8 mouse cellular contexts compared by ENCODE assay signal in genomic region chr10:34282420-34283238, GRCm38 (mm10). TPM values are rescaled to one million over a fixed set of nuclear protein-coding genes. Genes with fewer than 3 reads are reported as not detected.
DNase-seq lines count a peak whose midpoint lies in the region; ATAC-seq lines count a peak whose summit lies in the region.

No protein-coding gene starts in this region.

- peak overlapping the region; percentile 83 for H3K4me2 ChIP-seq in stomach, embryonic 14.5 days (replicated peaks; ENCODE audit: low read depth, low read length)

- ATAC-seq in megakaryocyte-erythroid progenitor cell, adult 5-6 weeks (replicated peaks; ENCODE audit: low FRiP score, low TSS enrichment, poor library complexity, severe bottlenecking): peak; percentile 40
- no peak; the same call in 1 of the 2 replicates for ATAC-seq in stomach, embryonic 14.5 days (ENCODE audit: insufficient number of reproducible peaks, insufficient read depth, low FRiP score, low read depth)

- H3K9ac ChIP-seq in stomach, embryonic 14.5 days (replicated peaks; ENCODE audit: low read depth, low read length): peak overlapping the region; percentile 93

- peak overlapping the region; percentile 88 for H3K27ac ChIP-seq in limb, embryonic 10.5 days
- H3K27ac ChIP-seq in stomach, embryonic 14.5 days (ENCODE audit: low read length): peak overlapping the region; percentile 80

- DNase-seq in spleen, postnatal 14 days (ENCODE audit: low spot score in 2 of 2): peak; percentile 23 to 35
- no peak for DNase-seq in spleen, adult 18-20 months
- peak; percentile 79 to 82 for DNase-seq in cerebellum, postnatal 10 days
- DNase-seq in gastrocnemius, postnatal 10 days: peak; percentile 64
- peak; percentile 73 for DNase-seq in induced T-regulatory cell, adult 2 months (ENCODE audit: low read depth)
- peak; percentile 65 for DNase-seq in limb, embryonic 10.5 days (ENCODE audit: low spot score)

- H3K4me3 ChIP-seq in limb, embryonic 10.5 days: peak overlapping the region; percentile 85
- H3K4me3 ChIP-seq in stomach, embryonic 14.5 days (ENCODE audit: low read depth, low read length): peak overlapping the region; percentile 99

- H3K36me3 ChIP-seq in limb, embryonic 10.5 days: peaks cover 33% of the 10 kb centered on the region
- peaks cover 4% of the 10 kb centered on the region for H3K36me3 ChIP-seq in stomach, embryonic 14.5 days (ENCODE audit: control insufficient read depth, insufficient read depth, low read length)

- H3K27me3 ChIP-seq in limb, embryonic 10.5 days (ENCODE audit: low read depth, poor library complexity, severe bottlenecking): no peaks in the 10 kb centered on the region
- no peaks in the 10 kb centered on the region for H3K27me3 ChIP-seq in stomach, embryonic 14.5 days (ENCODE audit: control insufficient read depth, insufficient read depth, low read length)

- WGBS in limb, embryonic 10.5 days: 5% methylated on average over 47 of the region's 47 CpGs
- 3% methylated on average over 47 of the region's 47 CpGs for WGBS in stomach, embryonic 14.5 days

- no peaks in the 10 kb centered on the region for H3K9me3 ChIP-seq in limb, embryonic 10.5 days (replicated peaks)
- no peaks in the 10 kb centered on the region for H3K9me3 ChIP-seq in stomach, embryonic 14.5 days (ENCODE audit: control insufficient read depth, low read depth, low read length)

- H3K4me1 ChIP-seq in limb, embryonic 10.5 days: peaks cover 26% of the 10 kb centered on the region
- peaks cover 9% of the 10 kb centered on the region; the same call in 1 of the 2 replicates for H3K4me1 ChIP-seq in stomach, embryonic 14.5 days (ENCODE audit: control insufficient read depth, insufficient read depth, low read length)

RNA-seq across cellular contexts. Expression of gene Tspyl1, which starts 0.6 kb away (rescaled TPM):
- total RNA-seq in gastrocnemius, postnatal 10 days (2021): 10 to 100 TPM; 42.4 to 46.2 TPM
- polyA plus RNA-seq in limb, embryonic 10.5 days (2016; fragmentation: Nextera tagmentation; extraction: Ambion mirVana): 57.7 and 69.3 TPM in 2 replicates
- 25.1 and 29.3 TPM in 2 replicates for total RNA-seq in megakaryocyte-erythroid progenitor cell, adult 5-6 weeks (2014; fragmentation: Nextera tagmentation)
- 42.6 and 45.1 TPM in 2 replicates for total RNA-seq in megakaryocyte-erythroid progenitor cell, adult 5-6 weeks (2017)
- polyA plus RNA-seq in stomach, embryonic 14.5 days (2014; fragmentation: Nextera tagmentation; extraction: Ambion mirVana): 55.0 and 56.3 TPM in 2 replicates

RNA-seq across cellular contexts. Expression of gene Tspyl4, which starts 14.6 kb away (rescaled TPM):
- 1 to 10 TPM; 2.3 to 2.5 TPM for total RNA-seq in gastrocnemius, postnatal 10 days (2021)
- 14.9 and 22.9 TPM in 2 replicates for polyA plus RNA-seq in limb, embryonic 10.5 days (2016; fragmentation: Nextera tagmentation; extraction: Ambion mirVana)
- total RNA-seq in megakaryocyte-erythroid progenitor cell, adult 5-6 weeks (2014; fragmentation: Nextera tagmentation): 0.57 and 1.3 TPM in 2 replicates
- 0.91 and 1.4 TPM in 2 replicates for total RNA-seq in megakaryocyte-erythroid progenitor cell, adult 5-6 weeks (2017)
- polyA plus RNA-seq in stomach, embryonic 14.5 days (2014; fragmentation: Nextera tagmentation; extraction: Ambion mirVana): 9.8 and 10.7 TPM in 2 replicates

Comparison
In these comparisons a context has a peak if more than half of its experiments do, and no peak if none do; other contexts are left out.
1. DNase-seq: peak in spleen, postnatal 14 days (2 of 2), cerebellum, postnatal 10 days (2 of 2), gastrocnemius, postnatal 10 days (single experiment), induced T-regulatory cell, adult 2 months (single experiment) and limb, embryonic 10.5 days (single experiment); none in spleen, adult 18-20 months (0 of 2).